Mouse (Mus musculus) testis, postnatal 10 days (tissue): ENCODE data around the gene Ppp2r2c.

Experiments used
- DNase-seq: peaks from one replicate; pipeline ENCODE4 v3.0.0; 2021; ENCODE audit warnings: low spot score

Ppp2r2c gene

GRCm38 (mm10) chr5:36870916-36871315 is 2.6 kb downstream of the Ppp2r2c start:
- DNase-seq, result no peak

- no peak for DNase-seq
Measured at GRCm38 (mm10) chr5:36875956-36876355, 7.6 kb downstream of the Ppp2r2c start.

- no peak for DNase-seq
Measured at GRCm38 (mm10) chr5:36876777-36877396, 8.6 kb downstream of the Ppp2r2c start.

GRCm38 (mm10) chr5:36877641-36878040 is 9.3 kb downstream of the Ppp2r2c start:
- DNase-seq, result no peak

- no peak for DNase-seq
Measured at GRCm38 (mm10) chr5:36878801-36879200, 10.5 kb downstream of the Ppp2r2c start.

- no peak for DNase-seq
Measured at GRCm38 (mm10) chr5:36880622-36881021, 12.3 kb downstream of the Ppp2r2c start.

GRCm38 (mm10) chr5:36883516-36883915 is 15.2 kb downstream of the Ppp2r2c start:
- no peak for DNase-seq

GRCm38 (mm10) chr5:36885067-36885466 is 16.8 kb downstream of the Ppp2r2c start:
- DNase-seq, result no peak

GRCm38 (mm10) chr5:36885595-36885994 is 17.3 kb downstream of the Ppp2r2c start:
- DNase-seq, result no peak

GRCm38 (mm10) chr5:36886298-36886697 is 18.0 kb downstream of the Ppp2r2c start:
- DNase-seq, result no peak

GRCm38 (mm10) chr5:36886852-36887283 is 18.6 kb downstream of the Ppp2r2c start:
- no peak for DNase-seq

GRCm38 (mm10) chr5:36887299-36887988 is 19.1 kb downstream of the Ppp2r2c start:
- DNase-seq, result no peak

- no peak for DNase-seq
Measured at GRCm38 (mm10) chr5:36888501-36888900, 20.2 kb downstream of the Ppp2r2c start.

GRCm38 (mm10) chr5:36888911-36889310 is 20.6 kb downstream of the Ppp2r2c start:
- no peak for DNase-seq

GRCm38 (mm10) chr5:36889380-36889886 is 21.1 kb downstream of the Ppp2r2c start:
- DNase-seq, result no peak

GRCm38 (mm10) chr5:36890794-36891193 is 22.5 kb downstream of the Ppp2r2c start:
- DNase-seq, result no peak

- no peak for DNase-seq
Measured at GRCm38 (mm10) chr5:36891793-36892470, 23.6 kb downstream of the Ppp2r2c start.

GRCm38 (mm10) chr5:36893263-36893662 is 24.9 kb downstream of the Ppp2r2c start:
- no peak for DNase-seq

- DNase-seq, result no peak
Measured at GRCm38 (mm10) chr5:36894070-36894469, 25.8 kb downstream of the Ppp2r2c start.

GRCm38 (mm10) chr5:36894604-36895368 is 26.5 kb downstream of the Ppp2r2c start:
- no peak for DNase-seq

GRCm38 (mm10) chr5:36895621-36896573 is 27.6 kb downstream of the Ppp2r2c start:
- DNase-seq, result peak; percentile 57
